Mouse (Mus musculus) induced T-regulatory cell, adult 2 months (primary cell): ENCODE measurements around the gene Smoc1.

Source experiments
- DNase-seq: peaks from one replicate; pipeline ENCODE4 v3.0.0-alpha.2; 2012; ENCODE audit warnings: low read depth

Smoc1 gene

DNA sequence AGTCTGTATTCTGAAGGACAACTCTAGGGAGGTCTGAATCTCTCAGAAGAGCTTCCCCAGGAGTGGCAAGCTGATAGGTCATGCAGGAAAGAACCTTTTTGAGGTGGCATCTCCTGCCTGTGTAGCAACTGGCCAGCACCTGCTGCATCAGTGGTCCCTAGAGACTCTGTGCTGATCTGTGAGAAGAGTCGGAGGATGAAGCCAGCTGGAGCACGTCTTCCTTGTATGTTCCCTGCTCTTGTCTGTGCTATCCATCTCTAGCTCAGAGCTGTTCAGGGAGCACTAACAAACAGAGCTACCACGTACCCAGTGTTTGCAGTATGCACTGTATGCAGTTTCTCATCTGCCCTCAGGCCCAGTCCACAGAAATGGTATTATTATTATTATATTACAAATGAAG, 54.4 kb downstream of the Smoc1 start:
- no peak for DNase-seq

DNA sequence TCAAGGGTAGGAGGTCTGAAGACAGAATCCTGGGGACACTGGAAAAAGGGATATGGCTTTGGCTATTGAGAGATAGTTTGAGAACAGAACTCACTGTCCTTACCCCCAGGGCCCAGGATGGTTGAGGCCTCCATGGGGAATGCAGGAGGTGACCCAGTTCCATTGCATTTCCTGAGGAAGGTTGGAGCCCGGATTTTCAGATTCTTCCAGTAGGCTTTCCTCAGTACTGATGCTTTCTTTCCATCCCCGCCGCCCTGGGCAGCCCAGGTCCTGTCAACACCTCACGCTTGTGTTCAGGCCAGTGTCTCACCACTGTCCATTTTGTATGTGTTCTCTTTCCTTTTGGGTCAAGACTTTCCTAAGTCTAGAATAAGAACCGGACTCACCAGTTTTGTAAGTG, 56.5 kb downstream of the Smoc1 start:
- no peak for DNase-seq

DNA sequence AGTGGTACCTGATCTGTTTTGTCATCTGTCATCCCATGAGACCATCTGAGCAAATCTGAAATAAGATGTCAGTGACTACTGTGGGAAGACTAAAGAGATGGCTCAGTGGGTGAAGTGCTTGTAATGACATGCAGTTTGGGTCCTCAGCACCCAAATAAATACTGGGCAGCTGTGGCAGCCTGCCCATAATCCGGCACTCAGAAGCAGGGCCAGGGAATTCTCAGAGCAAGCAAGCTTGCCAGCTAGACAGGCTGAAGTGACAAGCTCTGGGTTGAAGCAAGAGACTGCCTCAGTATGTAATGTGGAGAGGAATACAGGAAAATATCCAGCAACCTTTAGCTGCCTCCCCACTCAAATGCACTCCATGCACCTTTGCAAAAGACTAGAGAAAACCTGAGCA, 58.6 kb downstream of the Smoc1 start:
- no peak for DNase-seq

DNA sequence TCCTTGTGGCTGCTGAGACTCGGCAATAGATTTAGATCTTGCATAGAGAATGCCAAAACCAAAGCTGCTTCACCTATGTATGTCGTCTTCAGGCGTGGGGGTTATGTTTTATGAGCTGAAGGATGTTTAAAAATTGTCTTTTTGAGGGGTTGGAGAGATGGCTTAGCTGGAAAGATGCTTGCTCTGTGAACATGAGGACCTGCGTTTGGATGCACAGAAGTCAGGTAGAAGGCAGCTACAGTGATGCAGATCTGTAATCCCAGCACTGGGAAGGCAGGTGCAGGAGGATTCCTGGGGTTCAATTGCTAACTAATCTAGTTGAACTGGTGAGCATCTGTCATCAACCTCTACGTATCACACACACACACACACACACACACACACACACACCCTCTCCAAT, 61.5 kb downstream of the Smoc1 start:
- no peak for DNase-seq

DNA sequence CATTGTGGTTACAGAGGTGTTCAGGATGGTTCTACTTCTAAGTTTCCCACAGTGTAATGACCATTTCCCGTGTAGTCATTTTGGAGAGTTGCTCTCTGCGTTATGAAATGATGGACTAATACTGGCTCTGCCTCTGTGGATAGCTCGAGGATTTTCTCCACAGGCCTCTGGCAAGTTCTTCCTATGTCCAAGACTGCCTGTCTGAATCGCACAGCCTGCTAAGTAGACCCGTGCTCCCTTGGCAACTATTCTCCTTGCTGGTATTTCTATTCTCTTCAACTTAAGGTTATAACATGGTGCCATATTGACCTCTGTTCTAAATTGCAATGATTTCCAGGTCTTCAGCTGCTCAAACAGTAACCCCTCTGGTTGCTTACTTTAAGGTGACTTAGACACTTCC, 65.0 kb downstream of the Smoc1 start:
- DNase-seq = no peak

DNA sequence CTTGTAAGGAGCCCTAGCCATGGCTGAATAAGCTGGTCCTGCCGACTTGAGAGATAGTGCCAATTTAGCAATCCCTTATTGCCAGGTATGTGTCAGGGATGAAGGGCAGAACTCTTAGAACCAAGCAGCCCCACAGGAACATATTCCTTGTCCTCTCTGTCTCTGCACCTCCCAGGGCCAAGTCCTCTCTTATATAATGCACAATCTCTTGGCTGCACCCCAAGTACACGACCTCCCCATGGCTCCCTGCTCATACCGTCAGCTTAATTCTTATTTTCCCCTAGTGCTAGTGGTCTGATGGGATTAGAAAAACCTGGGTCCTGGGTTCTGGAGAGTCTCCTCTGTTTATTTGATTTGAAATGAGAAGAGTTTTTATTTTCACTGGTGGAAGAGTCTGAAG, 66.0 kb downstream of the Smoc1 start:
- DNase-seq = no peak

DNA sequence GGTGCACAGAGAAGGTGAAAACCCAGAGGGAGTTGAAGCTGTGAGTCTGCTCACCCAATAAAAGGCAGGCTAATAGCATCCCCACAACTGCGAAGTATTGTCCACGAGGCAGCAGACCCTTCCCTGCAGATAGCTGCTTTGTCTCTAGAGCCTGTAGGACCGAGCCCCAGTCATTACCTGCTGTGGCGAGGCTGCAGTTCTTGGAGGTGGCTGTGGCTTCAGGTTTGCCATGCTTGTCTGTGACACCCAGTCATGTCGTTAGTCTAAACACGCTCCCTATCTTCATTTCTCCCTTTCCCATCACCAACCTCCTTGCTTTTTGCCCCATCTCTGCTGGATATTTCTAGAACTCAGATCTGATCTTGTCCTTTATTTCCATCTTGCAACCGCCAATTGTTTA, 66.6 kb downstream of the Smoc1 start:
- DNase-seq = no peak

DNA sequence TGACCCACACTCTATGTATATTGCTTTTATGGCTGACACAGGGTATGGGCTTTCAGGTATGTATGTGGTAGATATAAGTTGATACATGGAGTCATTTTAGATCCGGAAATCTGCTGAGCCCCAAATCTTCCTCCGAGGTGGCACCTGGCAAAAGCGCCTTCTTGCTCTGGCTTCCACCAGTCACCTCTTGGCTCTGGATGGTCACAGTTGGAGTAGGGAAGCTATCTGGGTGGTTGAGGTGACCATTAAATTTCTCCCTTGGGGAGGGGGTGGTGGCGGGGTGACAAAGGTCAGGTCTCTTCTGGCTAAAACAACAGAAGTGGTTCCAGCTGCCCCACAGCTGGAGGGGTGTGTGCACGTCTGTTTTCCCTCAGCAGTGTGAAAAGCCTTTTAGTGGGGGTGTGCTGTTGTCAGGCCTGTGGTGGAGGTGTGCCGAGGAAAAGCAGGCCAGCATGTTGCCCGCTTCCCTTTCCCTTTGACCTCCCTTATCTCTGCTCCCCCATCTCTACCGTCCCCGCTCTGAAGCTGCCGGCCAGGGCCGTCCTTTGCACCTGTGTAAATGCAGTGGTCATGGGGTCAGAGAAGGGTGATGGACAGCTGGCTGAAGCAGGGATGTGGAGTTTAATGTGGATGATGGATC, 68.3 kb downstream of the Smoc1 start:
- no peak for DNase-seq

DNA sequence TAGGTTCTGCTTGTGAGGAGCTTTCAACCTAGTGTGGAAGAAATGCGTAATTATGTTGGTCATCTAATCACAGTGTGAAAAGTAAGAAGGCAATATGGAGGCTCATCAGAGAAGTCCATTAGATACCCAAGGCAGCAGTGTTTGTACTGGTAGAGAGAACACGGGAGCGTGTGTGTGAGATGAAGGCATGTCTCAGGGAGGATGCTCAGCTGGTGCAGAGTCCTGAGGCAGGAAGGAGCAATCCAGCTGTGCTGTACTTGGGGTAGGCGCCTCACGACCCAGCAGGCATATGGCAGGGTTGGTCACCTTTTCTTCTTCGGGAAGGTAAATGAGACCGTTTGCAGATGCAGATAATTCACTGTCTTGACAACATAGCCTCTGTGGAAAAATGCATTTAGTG, 70.7 kb downstream of the Smoc1 start:
- DNase-seq = no peak

DNA sequence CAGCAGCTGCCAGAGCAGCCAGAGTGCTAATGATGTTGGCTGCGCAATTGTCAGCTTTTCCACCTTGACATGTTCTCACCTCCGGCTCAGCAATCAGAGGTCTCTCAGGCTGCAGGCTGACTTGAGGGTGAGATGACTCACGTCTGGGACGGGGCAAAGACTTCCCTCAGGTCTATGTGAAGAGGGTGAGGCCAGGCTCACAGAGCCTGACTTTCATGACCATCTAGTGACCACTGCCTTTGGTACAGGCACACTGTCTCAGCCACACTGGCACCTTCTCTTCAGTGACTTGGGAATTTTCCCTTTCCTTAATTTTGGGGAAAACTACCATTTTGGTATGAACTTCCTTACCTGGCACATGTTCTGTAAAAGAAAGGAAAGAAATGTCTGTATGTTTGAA, 71.1 kb downstream of the Smoc1 start:
- DNase-seq = no peak

DNA sequence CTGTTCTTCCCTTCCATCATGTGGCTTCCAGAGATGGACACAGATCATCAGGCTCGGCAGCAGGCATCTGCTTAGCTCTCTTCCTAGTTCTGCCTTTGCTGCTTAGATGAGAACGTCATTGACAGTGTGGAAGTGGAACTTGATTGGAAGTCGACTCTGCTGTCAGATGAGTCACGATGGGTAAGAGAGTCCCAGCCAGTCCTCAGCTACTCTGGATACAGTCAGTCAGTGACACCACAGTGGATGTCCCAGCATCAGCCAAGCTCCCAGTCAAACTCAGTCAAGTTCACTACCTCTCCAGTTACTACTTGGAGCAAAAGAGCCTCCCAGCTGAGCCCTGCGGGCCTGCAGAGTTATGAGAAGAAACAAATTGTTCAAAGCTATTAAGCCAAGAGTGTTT, 72.6 kb downstream of the Smoc1 start:
- DNase-seq = no peak

DNA sequence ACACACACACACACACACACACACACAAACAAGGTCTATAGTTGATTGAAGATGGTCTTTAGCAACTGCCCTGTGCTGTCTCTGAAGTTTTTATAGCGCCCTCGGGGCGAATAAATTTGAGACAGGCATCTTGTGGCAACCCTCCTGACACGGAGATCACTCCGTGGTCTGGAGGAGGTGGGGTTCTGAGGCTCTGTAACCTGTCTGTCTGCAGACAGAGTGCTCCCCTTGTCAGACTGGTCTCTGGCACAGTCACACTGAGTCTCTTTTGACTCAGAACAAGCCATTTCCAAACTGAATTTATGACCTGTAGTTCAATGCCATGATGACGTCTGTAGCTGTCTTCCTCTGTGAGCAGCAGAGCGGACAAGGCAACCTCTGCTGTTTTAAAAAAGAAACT, 75.1 kb downstream of the Smoc1 start:
- DNase-seq = no peak

DNA sequence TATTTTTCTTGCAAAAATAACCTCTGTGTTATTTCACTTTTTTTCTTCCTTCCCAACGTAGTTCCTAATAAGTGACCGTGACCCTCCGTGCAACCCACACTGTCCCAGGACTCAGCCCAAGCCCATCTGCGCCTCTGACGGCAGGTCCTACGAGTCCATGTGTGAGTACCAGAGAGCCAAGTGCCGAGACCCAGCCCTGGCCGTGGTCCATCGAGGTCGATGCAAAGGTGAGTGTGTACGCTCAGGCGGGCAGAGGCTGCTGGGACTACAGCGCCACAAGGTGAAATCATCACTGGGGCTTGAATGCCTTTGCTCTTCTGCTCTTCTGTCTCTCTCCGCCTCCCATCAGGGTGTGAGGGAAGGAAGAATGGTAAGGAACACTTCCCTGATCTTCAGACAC, 77.9 kb downstream of the Smoc1 start:
- no peak for DNase-seq

DNA sequence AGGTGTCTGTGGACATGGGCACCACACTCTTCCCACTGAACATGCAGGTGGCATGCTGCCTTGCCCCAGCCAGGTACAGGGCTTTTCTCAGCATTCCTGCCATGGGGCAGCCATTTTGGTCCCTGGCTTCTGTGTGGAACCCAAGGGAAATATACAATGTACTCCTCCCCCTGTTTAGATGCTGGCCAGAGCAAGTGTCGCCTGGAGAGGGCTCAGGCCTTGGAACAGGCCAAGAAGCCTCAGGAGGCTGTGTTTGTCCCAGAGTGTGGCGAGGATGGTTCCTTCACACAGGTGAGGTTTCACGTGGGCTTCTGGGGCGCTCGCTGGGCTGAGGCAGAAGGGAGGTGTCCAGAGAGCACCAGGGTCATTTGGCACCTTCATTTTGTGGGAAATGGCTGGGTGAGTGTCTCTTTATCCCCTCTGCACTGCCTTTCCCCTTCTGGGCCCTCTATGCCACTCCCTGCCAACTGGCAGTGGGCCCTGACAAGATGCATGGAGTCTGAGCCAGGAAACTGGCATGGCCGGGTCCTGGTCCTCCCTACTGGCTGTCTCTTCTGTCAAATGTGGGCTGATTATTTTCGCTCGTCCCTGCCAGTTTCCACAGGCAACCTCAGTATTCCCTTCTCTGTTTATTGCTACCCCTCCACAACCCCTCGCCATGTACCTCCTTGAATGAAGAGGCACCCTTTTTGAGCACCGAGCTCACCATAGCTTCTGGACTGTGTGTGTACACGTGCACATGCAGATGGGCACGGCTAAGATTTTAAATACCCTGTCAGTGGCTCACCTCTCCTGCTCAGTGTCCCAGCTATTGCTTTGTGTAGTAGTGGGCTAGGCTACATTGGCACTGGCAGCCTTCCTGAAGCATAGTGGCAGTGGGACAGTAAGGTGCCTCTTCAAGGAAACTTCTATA, 79.4 kb downstream of the Smoc1 start:
- no peak for DNase-seq

DNA sequence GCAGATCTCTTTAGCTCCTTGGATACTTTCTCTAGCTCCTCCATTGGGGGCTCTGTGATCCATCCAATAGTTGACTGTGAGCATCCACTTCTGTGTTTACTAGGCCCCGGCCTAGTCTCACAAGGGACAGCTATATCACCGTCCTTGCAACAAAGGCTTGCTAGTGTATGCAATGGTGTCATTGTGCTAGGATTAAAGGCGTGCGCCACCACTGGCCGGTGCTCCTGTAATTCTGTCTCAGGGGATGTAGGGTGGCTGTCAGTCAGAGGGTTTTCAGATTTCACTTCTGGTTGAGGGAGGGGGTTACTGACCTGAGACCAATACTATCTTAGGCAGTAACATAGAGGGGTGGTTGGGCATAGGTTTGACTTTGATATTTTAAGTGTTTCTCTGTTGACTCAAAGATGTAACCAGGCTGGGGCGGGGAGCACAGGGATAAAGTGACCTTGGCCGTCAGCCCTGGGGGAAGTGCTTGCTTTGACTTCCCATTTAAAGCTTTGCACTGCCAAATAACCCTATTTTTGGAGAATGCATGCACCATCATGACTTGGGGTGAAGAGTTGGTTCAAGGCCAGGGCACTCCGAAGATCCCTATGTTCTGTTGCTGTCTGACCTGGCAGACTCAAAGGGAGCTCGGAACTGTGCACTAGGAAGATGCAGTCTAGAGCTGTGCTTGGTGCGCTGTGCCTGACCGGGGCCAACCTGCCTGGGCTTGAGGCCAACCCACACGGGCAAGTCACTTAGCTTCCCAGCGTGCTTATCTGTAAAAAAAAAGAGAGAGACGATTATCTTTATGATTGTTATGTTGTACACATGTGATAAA, 80.9 kb downstream of the Smoc1 start:
- no peak for DNase-seq

DNA sequence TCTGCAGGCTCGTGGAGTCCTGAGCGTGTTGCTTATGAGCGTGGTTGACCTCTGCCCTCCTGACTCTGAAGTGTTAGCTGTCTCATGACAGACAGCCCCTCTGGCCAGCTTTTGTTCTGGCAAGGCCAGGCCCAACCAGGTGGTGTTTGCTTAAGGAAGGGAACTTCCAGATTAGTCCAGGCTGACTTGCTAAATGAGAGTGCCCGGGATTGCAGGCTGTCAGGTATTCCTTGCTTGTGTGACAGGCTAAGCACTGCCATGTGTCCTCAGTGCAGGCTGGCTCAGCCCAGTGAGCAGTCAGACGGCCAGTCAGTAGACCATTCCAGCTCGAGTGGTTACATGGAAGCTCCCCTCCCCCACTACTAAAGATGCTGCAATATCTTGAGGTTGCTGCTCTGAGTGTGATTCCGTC, 82.0 kb downstream of the Smoc1 start:
- DNase-seq = no peak

DNA sequence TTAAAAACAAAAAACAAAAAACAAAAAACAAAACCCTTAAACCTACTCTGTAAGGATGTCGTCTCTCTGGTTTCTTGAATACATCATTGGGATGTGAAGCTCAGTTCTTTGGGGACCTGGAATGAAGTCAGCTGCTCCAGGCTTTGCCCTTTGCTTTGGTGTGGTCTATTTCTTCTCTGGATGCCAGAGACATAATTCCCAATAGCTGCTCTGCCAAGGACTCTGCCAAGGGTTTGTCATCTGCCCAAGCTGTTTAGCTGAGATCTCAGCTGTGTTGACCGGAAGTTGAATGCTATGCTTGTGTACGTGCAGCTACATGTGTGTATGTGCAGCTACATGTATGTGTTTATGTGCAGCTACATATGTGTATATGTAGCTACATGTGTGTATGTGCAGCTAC, 83.4 kb downstream of the Smoc1 start:
- DNase-seq = no peak

DNA sequence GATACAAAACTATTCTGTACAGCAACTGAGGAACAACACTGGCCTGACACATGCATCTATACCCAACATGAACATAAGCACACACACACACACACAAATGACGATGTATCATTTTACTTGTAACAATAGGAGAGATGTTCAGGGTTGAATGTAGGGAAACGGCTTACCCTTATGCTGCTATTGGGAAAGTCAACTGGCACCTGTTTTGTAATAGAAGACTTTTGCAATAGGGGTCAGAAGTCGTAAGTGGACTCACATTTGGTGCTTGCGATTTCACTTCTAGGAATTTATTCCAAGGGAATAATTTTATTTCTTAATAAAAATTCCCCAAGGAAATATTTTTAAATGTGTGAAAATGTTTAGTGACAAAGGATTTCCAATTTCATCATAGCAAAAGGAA, 85.7 kb downstream of the Smoc1 start:
- DNase-seq = no peak

DNA sequence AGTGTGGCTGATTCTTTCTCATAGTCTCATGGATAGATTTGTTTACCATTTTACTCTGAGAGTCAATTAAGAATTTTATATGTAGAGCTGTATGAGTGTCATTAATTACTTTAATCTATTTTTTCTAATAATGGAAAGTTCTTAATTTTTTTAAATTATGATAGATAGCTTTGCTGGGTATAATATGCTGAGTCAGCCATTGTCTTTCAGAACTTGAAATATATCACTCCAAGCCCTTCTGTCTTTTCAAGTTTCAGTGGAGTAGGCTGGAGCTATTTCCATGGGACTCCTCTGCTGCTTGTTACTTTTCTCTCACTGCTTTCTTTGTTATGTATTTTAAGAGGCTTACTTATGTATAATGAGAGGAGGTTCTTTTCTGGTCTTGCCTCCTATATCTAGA, 93.7 kb downstream of the Smoc1 start:
- DNase-seq = no peak

DNA sequence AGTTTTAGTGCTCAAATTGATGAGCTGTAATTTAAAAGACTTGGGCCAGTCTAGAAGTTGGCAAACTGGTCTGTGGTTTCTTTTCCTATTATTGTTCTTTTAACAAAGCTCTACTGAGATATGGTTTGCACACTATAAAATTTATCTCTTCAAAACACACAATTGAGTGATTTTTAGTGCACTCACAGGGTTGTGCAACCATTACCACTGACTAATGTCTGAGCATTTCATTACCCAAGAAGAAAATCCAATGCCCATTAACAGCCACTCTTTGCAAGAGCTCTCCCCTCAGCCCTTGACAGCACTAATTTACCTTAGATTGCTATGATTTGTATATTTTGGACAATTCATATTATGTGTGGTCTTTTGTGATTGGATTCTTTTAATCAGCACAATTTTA, 97.2 kb downstream of the Smoc1 start:
- DNase-seq = no peak

DNA sequence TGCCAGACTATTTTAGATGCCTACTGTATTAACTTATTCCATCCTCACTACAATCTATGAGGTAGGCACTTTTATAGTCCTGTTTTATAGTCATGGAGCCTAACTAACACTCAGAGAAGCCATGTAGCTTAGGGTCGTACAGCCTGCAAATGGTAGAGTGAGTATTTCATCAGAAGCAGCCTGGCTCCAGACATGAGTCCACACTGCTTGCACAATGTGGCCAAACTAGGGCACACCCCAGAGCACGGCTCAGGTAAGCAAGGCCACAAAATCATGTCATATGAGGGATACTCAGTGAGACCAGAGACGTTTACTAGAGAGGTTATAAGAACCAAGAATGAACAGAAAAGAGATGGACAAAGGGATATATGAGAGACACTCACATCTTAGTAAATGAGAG, 100.2 kb downstream of the Smoc1 start:
- no peak for DNase-seq

DNA sequence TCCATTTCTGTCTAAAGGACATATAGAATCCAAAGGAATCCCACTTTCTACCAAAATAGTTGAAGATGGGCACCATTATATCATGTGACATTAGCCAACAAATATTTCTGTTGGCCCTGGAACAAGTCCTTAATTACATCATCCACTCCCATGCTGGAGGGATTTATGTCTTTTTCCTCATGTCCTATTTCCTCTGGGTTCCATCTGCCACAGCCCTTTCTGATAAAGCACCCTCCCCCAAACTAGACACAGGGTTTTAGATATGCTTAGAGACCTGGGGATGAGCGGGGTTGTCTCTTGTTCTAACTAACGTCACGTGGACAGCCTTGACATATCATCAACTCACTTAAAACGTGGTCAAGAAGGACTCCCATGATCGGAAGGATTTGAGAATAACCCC, 102.1 kb downstream of the Smoc1 start:
- DNase-seq = no peak

DNA sequence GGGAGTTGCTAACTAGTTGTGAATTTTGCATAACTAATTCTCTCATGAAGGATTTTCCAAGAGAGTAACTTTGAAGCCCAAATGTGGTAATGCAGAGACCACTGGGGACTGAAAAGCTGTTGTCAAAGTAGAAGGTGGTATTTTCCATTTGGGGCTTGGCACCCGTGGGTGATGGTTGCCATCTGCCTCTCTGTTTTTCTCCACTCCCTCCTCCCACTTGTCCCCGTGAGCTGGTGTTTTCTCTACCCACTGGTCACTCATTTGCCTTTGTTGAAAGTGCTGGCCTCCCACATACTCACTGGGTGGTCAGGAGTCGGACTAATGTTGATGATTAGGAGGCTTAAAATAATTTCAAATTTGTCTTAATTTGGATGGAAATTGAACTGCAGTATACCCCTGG, 104.1 kb downstream of the Smoc1 start:
- DNase-seq = no peak
